Mouse (Mus musculus) spleen, adult 2 months (tissue): Measurements from ENCODE around the gene Adamts10. TPM values are rescaled to one million over a fixed set of nuclear protein-coding genes. Genes with fewer than 3 reads are reported as not detected.

Experiments
- DNase-seq, 2 experiments: peaks; one replicate each; pipeline versions ENCODE4 v3.0.0 to v3.0.0-alpha.2; 2012 to 2021; ENCODE audit warnings: low spot score in 2 of 2, low read depth in 1 of 2
- H3K27ac ChIP-seq: fragments of 200-500 bp; 2 replicates; pipeline ENCODE4 v1.5.1; 2012; ENCODE audit warnings: low read length, inconsistent platforms; ENCODE audit not compliant: insufficient read depth
- H3K27me3 ChIP-seq: fragments of 200-500 bp; 2 replicates; pipeline ENCODE4 v1.6.1; 2012; ENCODE audit warnings: mild to moderate bottlenecking, moderate library complexity, low read length, inconsistent platforms; ENCODE audit not compliant: control insufficient read depth, insufficient read depth
- H3K36me3 ChIP-seq: fragments of 200-500 bp; 2 replicates; pipeline ENCODE4 v1.6.1; 2012; ENCODE audit warnings: mild to moderate bottlenecking, low read length, inconsistent platforms; ENCODE audit not compliant: control insufficient read depth, insufficient read depth
- H3K4me1 ChIP-seq: fragments of 200-500 bp; 2 replicates; pipeline ENCODE4 v1.6.1; 2011; ENCODE audit warnings: inconsistent platforms; ENCODE audit not compliant: control insufficient read depth, insufficient read depth, insufficient read length
- H3K4me3 ChIP-seq: fragments of 200-500 bp; 2 replicates; pipeline ENCODE4 v1.5.1; 2011; ENCODE audit warnings: mild to moderate bottlenecking, inconsistent platforms; ENCODE audit not compliant: insufficient read depth, insufficient read length; ENCODE audit errors: extremely low read depth
- CTCF ChIP-seq: fragments of 200-500 bp; IDR thresholded peaks from 2 replicates; pipeline ENCODE4 v1.5.1; 2011; ENCODE audit warnings: mild to moderate bottlenecking, inconsistent platforms; ENCODE audit not compliant: insufficient read depth, insufficient read length, insufficient replicate concordance; ENCODE audit errors: extremely low read depth
- POLR2A ChIP-seq: fragments of 200-500 bp; IDR thresholded peaks from 2 replicates; pipeline ENCODE4 v1.6.1; 2011; ENCODE audit warnings: low read depth, low read length, inconsistent platforms
- whole genome bisulfite sequencing: fragments of 180-500 bp; shearing (Covaris S2); methylation state at CpG from one replicate; pipeline ENCODE4 v1.1.7; 2018; 5-methylcytosine and 5-hydroxymethylcytosine counted together
- polyA plus RNA-seq: library from polyadenylated mRNA; depleted of rRNA; stranded (reverse); fragments of >200 nt; gene quantifications from 2 replicates; pipeline ENCODE4 v1.2.3, GENCODE M21; 2012; rRNA removed

Gene Adamts10
- polyA plus RNA-seq, 1 experiment: 97.2 TPM

DNA sequence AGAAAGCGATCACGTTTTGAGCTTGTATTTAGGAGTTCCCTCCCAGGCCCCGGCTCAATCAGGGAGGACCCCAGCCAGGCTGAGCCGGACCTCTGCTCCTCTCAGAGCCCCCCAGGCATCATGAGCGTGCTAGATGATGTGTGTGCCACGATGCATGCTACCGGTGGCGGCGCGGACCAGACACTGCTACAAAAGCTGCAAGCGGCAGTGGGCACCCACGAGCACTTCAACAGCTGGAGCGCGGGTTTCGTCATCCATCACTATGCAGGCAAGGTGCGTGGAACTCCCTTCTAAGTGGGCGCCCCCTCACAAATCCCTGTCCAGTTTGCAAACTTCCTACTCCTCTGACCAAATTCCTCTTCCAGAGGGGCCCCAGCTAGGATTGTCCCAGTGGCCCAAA, 62.0 kb downstream of the Adamts10 start:
- no peak for DNase-seq
- no peak overlapping the region for H3K4me3 ChIP-seq
- 92% methylated on average over 17 of the region's 17 CpGs for WGBS
- H3K36me3 ChIP-seq: peaks cover 2% of the 10 kb centered on the region; the same call in 1 of the 2 replicates
- no peaks in the 10 kb centered on the region for H3K27me3 ChIP-seq
- TF ChIP-seq POLR2A (no peak), CTCF (no peak)
- H3K4me1 ChIP-seq: no peaks in the 10 kb centered on the region
- H3K27ac ChIP-seq: no peak overlapping the region

DNA sequence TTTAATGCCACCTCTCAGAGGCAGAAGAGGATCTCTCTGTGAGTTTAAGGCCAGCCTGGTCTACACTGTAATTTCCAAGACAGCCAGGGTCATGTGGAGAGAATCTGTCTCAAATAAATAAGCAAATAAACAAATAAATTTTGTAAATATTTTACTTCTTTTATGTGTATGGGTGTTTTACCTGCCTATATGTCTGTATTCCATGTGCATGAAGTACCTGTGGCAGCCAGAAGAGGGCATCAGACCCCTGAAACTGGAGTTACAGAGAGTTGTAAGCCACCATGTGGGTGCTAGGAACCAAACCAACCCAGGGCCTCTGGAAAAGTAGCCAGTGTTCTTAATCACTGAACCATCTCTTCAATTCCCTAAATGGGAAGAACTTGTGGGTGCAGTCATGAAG, 73.3 kb downstream of the Adamts10 start:
- Histone ChIP-seq H3K36me3 (peaks cover 2% of the 10 kb centered on the region), H3K4me1 (no peaks in the 10 kb centered on the region), H3K27me3 (no peaks in the 10 kb centered on the region), H3K27ac (no peak overlapping the region), H3K4me3 (no peak overlapping the region)
- no peak for DNase-seq
- TF ChIP-seq CTCF (no peak), POLR2A (no peak)

DNA sequence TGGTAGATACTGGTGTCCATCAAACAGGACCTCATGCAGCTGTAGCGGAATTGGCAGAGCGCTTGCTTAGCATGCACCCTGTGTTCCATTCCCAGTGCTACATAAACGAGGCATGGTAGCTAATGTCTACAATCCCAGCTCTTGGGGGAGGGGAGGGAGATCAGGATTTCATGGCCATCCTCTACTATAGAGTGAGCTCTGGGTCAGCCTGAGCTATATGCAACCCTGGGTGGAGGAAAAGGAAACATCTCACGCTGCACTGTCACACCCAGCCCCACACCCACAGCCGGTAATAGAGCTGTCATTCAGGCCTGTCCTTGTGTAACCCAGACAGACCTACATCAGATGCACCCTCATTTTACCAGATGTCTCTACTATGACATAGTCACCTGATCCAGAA, 74.5 kb downstream of the Adamts10 start:
- 93% methylated on average over 5 of the region's 5 CpGs for WGBS
- H3K4me1 ChIP-seq: no peaks in the 10 kb centered on the region
- no peaks in the 10 kb centered on the region for H3K27me3 ChIP-seq
- H3K4me3 ChIP-seq: no peak overlapping the region
- H3K27ac ChIP-seq: no peak overlapping the region
- TF ChIP-seq POLR2A: no peak
- TF ChIP-seq CTCF: no peak
- no peak for DNase-seq
- H3K36me3 ChIP-seq: no peaks in the 10 kb centered on the region; the same call in 1 of the 2 replicates

DNA sequence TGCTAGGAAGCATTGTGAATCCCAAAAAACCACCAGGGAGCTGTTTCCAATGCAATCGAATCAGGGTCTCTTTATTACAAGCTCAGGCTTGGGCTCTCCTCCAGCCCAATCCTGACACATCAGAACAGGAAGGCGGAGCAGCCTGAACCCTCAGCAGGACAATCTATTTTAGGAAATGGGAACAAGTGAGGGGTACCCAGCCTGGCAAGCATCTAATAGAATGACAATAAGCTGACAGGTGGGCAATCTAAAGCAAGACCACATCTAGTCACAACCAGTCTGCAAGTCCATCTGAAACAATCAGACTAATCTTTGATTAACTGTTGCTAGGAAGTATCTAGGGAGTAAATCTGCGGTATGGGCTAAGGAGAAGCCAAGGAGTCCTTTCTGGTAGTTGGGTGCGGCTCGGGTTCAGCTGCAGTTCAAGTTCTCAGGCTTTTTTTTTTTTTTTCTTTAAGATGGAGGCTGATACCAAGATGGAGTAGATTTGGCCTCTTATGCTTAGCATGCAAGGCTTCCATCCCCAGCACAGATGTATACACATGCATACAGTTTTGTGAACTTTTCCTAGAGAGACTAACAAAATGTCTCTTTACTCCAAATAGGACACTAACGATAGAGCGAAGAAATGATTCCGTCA, 76.0 kb downstream of the Adamts10 start:
- WGBS: 94% methylated on average over 8 of the region's 8 CpGs
- Histone ChIP-seq H3K36me3 (no peaks in the 10 kb centered on the region; the same call in 1 of the 2 replicates), H3K27ac (no peak overlapping the region), H3K27me3 (no peaks in the 10 kb centered on the region), H3K4me1 (no peaks in the 10 kb centered on the region), H3K4me3 (no peak overlapping the region)
- no peak for TF ChIP-seq CTCF
- TF ChIP-seq POLR2A: no peak
- DNase-seq: no peak

DNA sequence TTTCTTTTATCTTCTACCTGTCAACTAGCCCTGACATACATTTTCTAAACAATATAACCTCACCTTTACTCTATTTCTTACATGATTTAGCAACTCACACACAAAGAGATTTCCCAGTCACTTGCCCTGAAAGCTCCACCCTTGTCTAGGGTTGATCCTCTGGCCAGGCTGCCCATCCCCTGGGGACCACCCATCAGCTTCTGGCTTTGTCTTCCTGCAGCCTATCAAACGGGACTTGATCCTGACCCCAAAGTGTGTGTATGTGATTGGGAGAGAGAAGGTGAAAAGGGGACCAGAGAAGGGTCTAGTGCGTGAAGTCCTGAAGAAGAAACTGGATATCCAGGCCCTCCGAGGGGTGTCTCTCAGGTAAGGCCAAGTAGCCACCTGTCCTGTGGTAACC, 76.8 kb downstream of the Adamts10 start:
- DNase-seq: no peak
- no peaks in the 10 kb centered on the region for H3K4me1 ChIP-seq
- no peak for TF ChIP-seq POLR2A
- H3K27ac ChIP-seq: no peak overlapping the region
- no peak overlapping the region for H3K4me3 ChIP-seq
- no peaks in the 10 kb centered on the region for H3K27me3 ChIP-seq
- 85% methylated on average over 3 of the region's 3 CpGs for WGBS
- no peaks in the 10 kb centered on the region; the same call in 1 of the 2 replicates for H3K36me3 ChIP-seq

DNA sequence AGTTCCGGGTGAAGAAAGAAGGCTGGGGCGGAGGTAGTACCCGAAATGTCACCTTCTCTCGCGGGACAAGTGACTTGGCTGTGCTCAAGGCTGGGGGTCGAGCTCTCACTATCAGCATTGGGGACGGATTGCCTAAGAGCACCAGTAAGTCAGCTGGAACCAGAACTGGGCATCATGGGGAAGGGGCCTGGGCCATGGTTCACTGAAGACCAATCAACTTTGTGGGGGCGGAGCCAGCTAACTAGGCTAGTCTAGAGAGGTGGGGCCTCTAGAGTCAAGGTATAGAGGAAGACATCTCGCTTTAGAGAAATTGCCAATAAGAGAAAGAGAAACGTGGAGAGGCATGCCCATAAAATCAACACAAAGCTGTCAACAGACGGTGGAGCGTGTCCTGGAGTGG, 77.9 kb downstream of the Adamts10 start:
- TF ChIP-seq CTCF (no peak), POLR2A (no peak)
- DNase-seq: no peak
- WGBS: 86% methylated on average over 12 of the region's 12 CpGs

More for the DNA sequence above, 77.9 kb downstream of the Adamts10 start:
- no peaks in the 10 kb centered on the region for H3K4me1 ChIP-seq
- no peaks in the 10 kb centered on the region; the same call in 1 of the 2 replicates for H3K36me3 ChIP-seq
- H3K27me3 ChIP-seq: no peaks in the 10 kb centered on the region
- H3K27ac ChIP-seq: no peak overlapping the region
- no peak overlapping the region for H3K4me3 ChIP-seq

Other genes with a start within 250 kb of the Adamts10 start
- gene Zfp955b, start 234.7 kb upstream of the Adamts10 start, polyA plus RNA-seq: 0.86 and 0.92 TPM in 2 replicates
- gene Zfp81, start 165.3 kb upstream of the Adamts10 start, polyA plus RNA-seq: 0.58 and 0.78 TPM in 2 replicates
- gene Zfp101, start 129.6 kb upstream of the Adamts10 start, polyA plus RNA-seq: 0.92 and 1.1 TPM in 2 replicates
- 0.06 and 0.09 TPM in 2 replicates for gene Actl9, start 91.3 kb upstream of the Adamts10 start, polyA plus RNA-seq
- 24.4 and 28.6 TPM in 2 replicates for gene Myo1f, start 31.5 kb downstream of the Adamts10 start, polyA plus RNA-seq
- gene Zfp414, start 104.9 kb downstream of the Adamts10 start, polyA plus RNA-seq: 69.8 and 83.5 TPM in 2 replicates
- gene Pram1, start 113.9 kb downstream of the Adamts10 start, polyA plus RNA-seq: 3.1 and 4.5 TPM in 2 replicates
- gene Hnrnpm, start 162.7 kb downstream of the Adamts10 start, polyA plus RNA-seq: 87.3 and 103 TPM in 2 replicates
- 194 and 290 TPM in 2 replicates for gene March2, start 194.5 kb downstream of the Adamts10 start, polyA plus RNA-seq
- 225 and 270 TPM in 2 replicates for gene Rab11b, start 236.3 kb downstream of the Adamts10 start, polyA plus RNA-seq